Mouse (Mus musculus): ENCODE measurements around the gene Lgals3bp. TPM values are rescaled to one million over a fixed set of nuclear protein-coding genes. Genes with fewer than 3 reads are reported as not detected.
A peak's percentile ranks its signal among the peaks of the same experiment; 100 is the strongest.

Gene Lgals3bp
- total RNA-seq, 2 experiments from 2014 or later = 55.4 to 58.3 TPM

GRCm38 (mm10) chr11:118362971-118363518 is 38.8 kb downstream of the Lgals3bp start:
- DNase-seq = peak; percentile 32

GRCm38 (mm10) chr11:118362501-118362900 is 39.4 kb downstream of the Lgals3bp start:
- no peak for DNase-seq

- DNase-seq = no peak
Observed at GRCm38 (mm10) chr11:118360907-118361341, 41.0 kb downstream of the Lgals3bp start.

- DNase-seq = no peak
Observed at GRCm38 (mm10) chr11:118360491-118360890, 41.4 kb downstream of the Lgals3bp start.

- no peak for DNase-seq
Observed at GRCm38 (mm10) chr11:118355640-118356039, 46.3 kb downstream of the Lgals3bp start, which contains the start of gene Timp2. Gene Timp2, minus strand, starts transcription at chr11:118355740.

- peak; percentile 90 for DNase-seq
Observed at GRCm38 (mm10) chr11:118355205-118355604, 46.7 kb downstream of the Lgals3bp start.

GRCm38 (mm10) chr11:118354636-118355191 is 47.2 kb downstream of the Lgals3bp start:
- peak; percentile 40 for DNase-seq

- DNase-seq = no peak
Observed at GRCm38 (mm10) chr11:118349494-118349893, 52.4 kb downstream of the Lgals3bp start.

- DNase-seq = peak; percentile 51
Observed at GRCm38 (mm10) chr11:118348877-118349276, 53.0 kb downstream of the Lgals3bp start.

GRCm38 (mm10) chr11:118348419-118348818 is 53.5 kb downstream of the Lgals3bp start:
- no peak for DNase-seq

GRCm38 (mm10) chr11:118347911-118348310 is 54.0 kb downstream of the Lgals3bp start:
- no peak for DNase-seq

- no peak for DNase-seq
Observed at GRCm38 (mm10) chr11:118347391-118347790, 54.5 kb downstream of the Lgals3bp start.

GRCm38 (mm10) chr11:118346395-118347096 is 55.3 kb downstream of the Lgals3bp start:
- DNase-seq = no peak

- peak; percentile 54 for DNase-seq
Observed at GRCm38 (mm10) chr11:118345693-118346092, 56.2 kb downstream of the Lgals3bp start.

GRCm38 (mm10) chr11:118343629-118344028 is 58.3 kb downstream of the Lgals3bp start:
- no peak for DNase-seq

Other genes starting within 250 kb of the Lgals3bp start
- gene Cyth1, start 153.5 kb downstream of the Lgals3bp start, total RNA-seq (2021) = 10 to 100 TPM; 51.0 to 56.2 TPM
- gene Usp36, start 111.8 kb downstream of the Lgals3bp start, total RNA-seq (2021) = 10 to 100 TPM; 18.1 to 20.3 TPM
- gene Cep295nl, start 59.6 kb downstream of the Lgals3bp start, total RNA-seq (2021) = 1 to 10 TPM in 1 of 2 experiments, under 1 TPM in 1; 0.60 to 1.2 TPM
- 100 to 1,000 TPM; 101 to 111 TPM for gene Timp2, start 46.4 kb downstream of the Lgals3bp start, total RNA-seq (2021)
- 10 to 100 TPM; 29.7 to 29.8 TPM for gene Cant1, start 17.0 kb upstream of the Lgals3bp start, total RNA-seq (2021)
- 10 to 100 TPM; 27.7 to 28.7 TPM for gene C1qtnf1, start 26.1 kb upstream of the Lgals3bp start, total RNA-seq (2021)
- gene Engase, start 74.7 kb upstream of the Lgals3bp start, total RNA-seq (2021) = 10 to 100 TPM; 12.7 to 16.3 TPM

Measured in adrenal gland, postnatal 10 days (tissue).